Mouse (Mus musculus): ENCODE measurements around the gene Fam170b.

Gene Fam170b

GRCm38 (mm10) chr14:32835181-32835580, 1.4 kb downstream of the Fam170b start:
- DNase-seq: no peak

GRCm38 (mm10) chr14:32835596-32835995, 1.8 kb downstream of the Fam170b start:
- no peak for DNase-seq

GRCm38 (mm10) chr14:32836191-32836590, 2.4 kb downstream of the Fam170b start:
- no peak for DNase-seq

GRCm38 (mm10) chr14:32842052-32842451, 8.3 kb downstream of the Fam170b start:
- no peak for DNase-seq

DNA sequence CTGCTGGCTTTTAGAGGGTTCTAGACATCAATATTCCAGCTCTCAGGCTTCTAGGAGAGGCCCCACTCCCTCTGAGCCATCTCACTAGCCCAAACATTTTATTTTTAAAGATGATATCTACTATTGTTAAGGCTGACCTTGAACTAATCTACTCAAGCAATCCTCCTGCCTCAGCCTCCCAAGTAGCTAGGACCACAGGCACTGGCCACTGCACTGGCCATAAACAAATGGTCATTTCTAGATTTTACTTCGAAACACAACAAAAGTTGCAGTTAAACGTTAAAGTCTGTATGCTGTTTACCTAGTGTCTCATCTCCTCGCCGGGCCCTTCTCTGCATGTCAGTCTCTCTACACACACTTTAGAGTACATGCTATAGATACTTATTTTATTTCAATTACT, 20.3 kb downstream of the Fam170b start:
- no peak for DNase-seq

DNA sequence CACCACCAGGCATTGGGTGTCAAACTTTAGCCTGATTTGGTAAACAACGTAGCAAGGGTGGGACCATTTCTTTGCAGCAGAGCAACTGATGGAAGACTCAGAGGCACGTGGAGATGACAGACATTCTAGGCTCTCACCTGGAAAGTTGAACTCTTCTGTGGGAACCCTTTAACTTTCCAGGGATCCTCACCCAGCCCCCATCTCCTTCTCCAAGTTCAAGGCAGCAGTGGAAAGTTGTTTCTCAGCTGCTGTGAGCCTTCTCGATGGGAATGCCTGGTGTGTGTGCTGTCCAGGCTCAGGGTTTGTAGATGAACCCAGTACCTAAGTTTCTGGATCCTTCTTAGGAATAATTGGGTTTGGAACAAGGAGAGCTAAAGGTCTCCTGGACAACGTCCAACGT, 22.5 kb downstream of the Fam170b start:
- DNase-seq: no peak

GRCm38 (mm10) chr14:32856681-32857328, 23.0 kb downstream of the Fam170b start, which contains the start of gene Vstm4:
Vstm4 (plus strand) TSS chr14:32856756.
- no peak for DNase-seq

DNA sequence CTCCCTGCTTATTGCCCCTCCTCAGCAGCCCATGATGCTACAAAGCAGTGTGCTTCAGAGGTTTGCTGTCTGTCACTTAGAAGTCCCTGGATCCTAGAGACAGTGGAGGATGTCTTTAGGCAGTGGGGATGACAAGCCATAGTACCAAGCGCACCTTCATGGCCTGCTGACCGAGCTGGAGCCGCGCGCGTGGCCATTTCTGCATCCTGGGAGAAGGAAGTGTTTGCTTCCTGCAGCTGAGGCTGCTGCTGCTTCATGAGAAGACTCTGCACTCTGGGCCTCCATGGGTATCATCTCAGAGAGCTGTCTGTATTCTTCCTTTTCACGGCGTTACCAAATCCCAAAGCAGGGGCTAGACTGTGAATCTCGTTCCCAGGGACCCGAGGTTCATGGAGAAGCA, 24.6 kb downstream of the Fam170b start:
- DNase-seq: no peak

GRCm38 (mm10) chr14:32858941-32859510, 25.3 kb downstream of the Fam170b start:
- DNase-seq: no peak

- DNase-seq: no peak
These were observed 26.2 kb downstream of the Fam170b start for GRCm38 (mm10) chr14:32859831-32860569.

GRCm38 (mm10) chr14:32861149-32861581, 27.4 kb downstream of the Fam170b start:
- DNase-seq: no peak

GRCm38 (mm10) chr14:32861656-32862055, 27.9 kb downstream of the Fam170b start:
- DNase-seq: no peak

GRCm38 (mm10) chr14:32865331-32865730, 31.6 kb downstream of the Fam170b start:
- no peak for DNase-seq

DNA sequence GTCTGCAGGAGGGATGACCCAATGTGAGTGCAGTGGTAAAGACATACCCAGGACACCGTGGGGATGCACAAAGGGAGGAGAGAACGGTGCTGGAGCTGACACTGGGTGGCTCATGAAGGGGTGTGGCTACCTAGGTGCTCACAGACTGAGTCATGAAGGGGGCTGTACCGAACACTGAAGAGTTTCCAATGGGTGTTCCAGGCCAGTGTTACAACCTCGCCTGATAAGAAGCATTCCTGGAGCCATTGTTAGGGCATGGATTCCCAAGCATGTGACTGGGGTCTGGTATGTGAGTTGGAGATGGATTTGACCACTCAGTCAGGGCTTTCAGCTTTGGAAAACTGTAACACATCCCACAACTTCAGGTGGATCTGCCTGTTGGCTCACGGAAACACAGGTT, 38.2 kb downstream of the Fam170b start:
- DNase-seq: no peak

- DNase-seq: no peak
These were observed 43.8 kb downstream of the Fam170b start for GRCm38 (mm10) chr14:32877549-32877948.

DNA sequence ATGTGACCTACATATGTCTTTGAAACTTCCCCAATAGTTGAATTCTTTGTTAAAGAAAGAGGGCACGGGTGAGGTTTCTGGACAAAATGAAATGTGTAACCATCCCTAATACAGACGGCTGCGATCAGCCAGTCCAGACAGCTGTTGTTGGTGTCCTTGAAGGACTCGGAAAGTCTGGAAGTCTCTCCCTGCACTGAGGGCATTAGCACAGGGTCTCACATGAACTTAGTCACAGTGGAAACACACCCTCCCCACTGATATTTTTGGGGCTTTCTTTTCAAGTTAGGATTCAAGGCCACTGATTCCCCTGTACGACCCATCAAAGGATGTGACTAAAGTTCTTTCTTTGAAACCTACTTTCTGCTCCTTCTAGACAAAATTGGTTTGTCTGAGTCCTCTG, 46.6 kb downstream of the Fam170b start:
- no peak for DNase-seq

DNA sequence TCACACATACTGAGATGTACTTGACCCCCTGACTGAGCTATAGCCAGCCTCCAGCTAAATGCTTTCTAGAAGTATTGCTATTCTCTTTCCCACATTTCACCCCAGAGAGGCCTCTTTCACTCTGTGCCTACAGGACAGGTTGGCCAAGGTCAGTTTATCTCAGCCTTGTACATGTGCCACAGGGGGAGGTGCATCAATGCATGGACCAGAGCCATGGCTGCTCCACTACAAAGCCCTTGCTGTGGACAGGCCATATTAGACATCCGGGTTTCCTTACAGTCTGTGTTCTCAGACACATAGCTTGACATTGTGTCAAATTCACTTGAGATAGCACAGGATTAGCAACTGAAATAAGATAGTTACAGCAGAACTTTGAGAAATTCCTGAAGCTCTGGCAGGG, 47.9 kb downstream of the Fam170b start:
- DNase-seq: no peak

Measured in B cell, adult 2 months (primary cell).